Mouse (Mus musculus): ENCODE results near the gene Mrs2.

- TF ChIP-seq POLR2A (IDR thresholded peaks at IDR 0.05; ENCODE audit: low read depth, low read length) (no peak), CTCF (IDR thresholded peaks at IDR 0.05; ENCODE audit: extremely low read depth, insufficient read length, insufficient replicate concordance, low read depth, low read length) (no peak)
Observed at GRCm38 (mm10) chr13:25067183-25067582, 47.0 kb upstream of the Mrs2 start.

Measured in small intestine, adult 2 months (tissue).